Mouse (Mus musculus) ES-E14 (cell line): ENCODE results near the gene Ahdc1. TPM values are rescaled to one million over a fixed set of nuclear protein-coding genes. Genes with fewer than 3 reads are reported as not detected.

Experiments
- DNase-seq: peaks from one replicate; pipeline ENCODE4 v3.0.0-alpha.2; 2013; ENCODE audit warnings: low read depth, low spot score
- H3K27ac ChIP-seq: 2 replicates; pipeline ENCODE4 v1.5.1; 2012; ENCODE audit warnings: low read depth, mild to moderate bottlenecking, low read length, moderate library complexity, mixed read lengths; ENCODE audit not compliant: poor library complexity, insufficient read depth, severe bottlenecking
- H3K36me3 ChIP-seq: 2 replicates; pipeline ENCODE4 v1.6.1; 2012; ENCODE audit warnings: mild to moderate bottlenecking, low read length, moderate library complexity, mixed read lengths; ENCODE audit not compliant: control insufficient read depth, poor library complexity, insufficient read depth, severe bottlenecking
- H3K4me1 ChIP-seq, 2 experiments: fragments of 150-350 bp in 1 of 2; sonication (generic) in 1 of 2; 2 replicates each; pipeline ENCODE4 v1.6.1; 2012; ENCODE audit warnings: low read length in 2 of 2, mild to moderate bottlenecking in 1 of 2, mixed read lengths in 1 of 2; ENCODE audit not compliant: control insufficient read depth in 2 of 2, insufficient read depth in 2 of 2, poor library complexity in 1 of 2
- H3K4me3 ChIP-seq, 2 experiments: fragments of 150-350 bp in 1 of 2; sonication (generic) in 1 of 2; 2 replicates each; pipeline ENCODE4 v1.5.1; 2012; ENCODE audit warnings: low read length in 2 of 2, low read depth in 1 of 2, mild to moderate bottlenecking in 1 of 2, mixed read lengths in 1 of 2; ENCODE audit not compliant: insufficient read depth in 1 of 2, poor library complexity in 1 of 2, severe bottlenecking in 1 of 2
- H3K9ac ChIP-seq: 2 replicates; pipeline ENCODE4 v1.6.1; 2012; ENCODE audit warnings: low read depth, mild to moderate bottlenecking, low read length, mixed read lengths; ENCODE audit not compliant: poor library complexity, insufficient read depth, severe bottlenecking
- H3K9me3 ChIP-seq: fragments of 150-350 bp; sonication (generic); 2 replicates; pipeline ENCODE4 v1.6.1; 2012; ENCODE audit warnings: low read depth, mild to moderate bottlenecking, low read length; ENCODE audit not compliant: control insufficient read depth, insufficient read depth
- CHD2 ChIP-seq: IDR thresholded peaks from 2 replicates; pipeline ENCODE4 v1.6.1; 2014; ENCODE audit warnings: mild to moderate bottlenecking, low read depth, low read length, inconsistent platforms
- HCFC1 ChIP-seq: IDR thresholded peaks from 2 replicates; pipeline ENCODE4 v1.6.1; 2012; ENCODE audit warnings: low read length, inconsistent platforms, borderline replicate concordance; ENCODE audit not compliant: insufficient read depth
- MAFK ChIP-seq: IDR thresholded peaks from 2 replicates; pipeline ENCODE4 v1.6.1; 2014; ENCODE audit warnings: mild to moderate bottlenecking, low read depth, low read length, inconsistent platforms; ENCODE audit not compliant: insufficient read depth
- ZC3H11A ChIP-seq: IDR thresholded peaks from 2 replicates; pipeline ENCODE4 v1.6.1; 2012; ENCODE audit warnings: low read depth, mild to moderate bottlenecking, inconsistent platforms, low read length, borderline replicate concordance
- ZNF384 ChIP-seq: IDR thresholded peaks from 2 replicates; pipeline ENCODE4 v1.6.1; 2012; ENCODE audit warnings: low read depth, low read length, inconsistent platforms
- in situ Hi-C, 2 experiments: fragments of 600-800 bp; cut with MboI; formaldehyde crosslinking; loops; one replicate each; pipeline ENCODE4 v1.15.1; 2025; ENCODE audit warnings: low sequenced_read_pairs in 2 of 2, inconsistent platforms in 1 of 2; ENCODE audit not compliant: unreplicated experiment in 2 of 2
- total RNA-seq: library from RNA; depleted of rRNA; stranded (reverse); fragments of 300-350 nt; gene quantifications from 2 replicates; pipeline ENCODE4 v1.2.3, GENCODE M21; 2012

Gene Ahdc1
- total RNA-seq, 1 experiment, result 61.8 TPM

- Histone ChIP-seq H3K9ac (no peak overlapping the region), H3K27ac (peak overlapping the region; percentile 31; the same call in 1 of the 2 replicates), H3K4me3 (no peak overlapping the region), H3K4me1 (peaks cover 5 to 60% of the 10 kb centered on the region in 2 experiments; a peak in 3 of 4 replicates), H3K36me3 (peaks cover 75% of the 10 kb centered on the region), H3K9me3 (no peaks in the 10 kb centered on the region)
- TF ChIP-seq ZC3H11A (no peak), CHD2 (no peak), MAFK (no peak), ZNF384 (no peak), HCFC1 (no peak)
- DNase-seq, result no peak
- in situ Hi-C loops, result no loop called here
These were observed 63.2 kb downstream of the Ahdc1 start for GRCm38 (mm10) chr4:133074070-133074819.

DNA sequence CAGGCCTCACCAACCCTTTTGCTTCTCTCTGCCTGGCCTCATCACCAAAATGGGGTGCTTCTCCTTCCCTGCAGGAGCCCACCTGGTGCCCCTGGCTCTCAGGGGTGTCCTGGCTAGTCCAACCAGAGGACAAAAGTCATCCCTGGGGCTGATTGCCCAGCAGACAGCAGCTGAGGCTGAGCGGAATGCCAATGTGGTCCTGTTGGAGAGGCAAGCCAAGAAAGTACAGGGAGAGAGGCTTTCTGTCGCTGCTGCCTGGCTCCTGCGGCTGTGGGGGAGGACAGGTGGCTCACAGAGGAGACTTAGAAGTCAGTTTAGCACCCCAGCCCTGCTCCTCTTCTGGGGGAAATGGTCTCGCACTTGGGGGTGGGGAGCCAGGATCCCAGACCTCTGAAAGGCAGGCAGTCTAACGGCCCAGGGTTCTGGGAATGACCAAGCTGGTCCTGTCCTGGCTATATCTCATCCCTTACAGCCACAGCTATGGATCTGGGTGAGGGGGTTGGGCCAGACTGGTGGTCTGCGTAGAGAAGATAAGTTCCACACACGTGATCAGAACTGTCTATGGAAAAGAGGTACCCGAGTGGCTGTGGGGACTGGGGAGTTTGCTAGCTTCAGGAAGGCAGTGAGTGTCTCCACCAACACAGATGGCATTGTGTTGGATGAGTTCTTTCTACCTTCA lies 64.0 kb downstream of the Ahdc1 start:
- TF ChIP-seq CHD2 (no peak), HCFC1 (no peak)
- in situ Hi-C loops, result no loop called here
- H3K36me3 ChIP-seq, result peaks cover 68% of the 10 kb centered on the region
- H3K9ac ChIP-seq, result no peak overlapping the region
- H3K4me3 ChIP-seq, result no peak overlapping the region
- no peaks in the 10 kb centered on the region for H3K9me3 ChIP-seq
- DNase-seq, result no peak
- H3K27ac ChIP-seq, result no peak overlapping the region
- peaks cover 5 to 62% of the 10 kb centered on the region in 2 experiments; a peak in 3 of 4 replicates for H3K4me1 ChIP-seq

GRCm38 (mm10) chr4:133078947-133079346 lies 67.9 kb downstream of the Ahdc1 start:
- in situ Hi-C loops, result no loop called here
- H3K27ac ChIP-seq, result peak overlapping the region; percentile 17; the same call in 1 of the 2 replicates

GRCm38 (mm10) chr4:133079416-133080113 lies 68.5 kb downstream of the Ahdc1 start:
- no peak for DNase-seq
- no peak overlapping the region for H3K9ac ChIP-seq
- H3K36me3 ChIP-seq, result peaks cover 30% of the 10 kb centered on the region
- H3K27ac ChIP-seq, result no peak overlapping the region
- no peak overlapping the region for H3K4me3 ChIP-seq
- no peak for TF ChIP-seq HCFC1
- no peak for TF ChIP-seq ZC3H11A
- TF ChIP-seq ZNF384, result no peak
- TF ChIP-seq MAFK, result no peak
- no peak for TF ChIP-seq CHD2
- no peaks in the 10 kb centered on the region for H3K9me3 ChIP-seq
- in situ Hi-C loops, result no loop called here
- H3K4me1 ChIP-seq, result peaks cover 2 to 42% of the 10 kb centered on the region in 2 experiments; a peak in 3 of 4 replicates

More at GRCm38 (mm10) chr4:133078947-133079346, 67.9 kb downstream of the Ahdc1 start:
- DNase-seq, result no peak
- Histone ChIP-seq H3K4me1 (peaks cover 2 to 45% of the 10 kb centered on the region in 2 experiments; a peak in 3 of 4 replicates), H3K9ac (no peak overlapping the region), H3K36me3 (peaks cover 36% of the 10 kb centered on the region), H3K4me3 (no peak overlapping the region), H3K9me3 (no peaks in the 10 kb centered on the region)
- TF ChIP-seq CHD2, result no peak
- no peak for TF ChIP-seq ZNF384
- no peak for TF ChIP-seq ZC3H11A
